Mouse (Mus musculus) G1E (cell line): ENCODE measurements at regions not wholly inside any gene's neighbourhood (a gene's known extent, or its start where the extent isn't known, plus 50 kb on each side); places are given as distances from the start of the nearest gene placed in this dataset.

ENCODE experiments used
- ATAC-seq: 2 replicates; pipeline ENCODE4 v1.8.0; 2016; ENCODE audit warnings: mild to moderate bottlenecking; ENCODE audit not compliant: insufficient number of reproducible peaks, poor library complexity, low FRiP score, severe bottlenecking; ENCODE audit errors: extremely low read depth
- DNase-seq: peaks from one replicate; pipeline ENCODE4 v3.0.0; 2012; ENCODE audit warnings: low spot score
- H3K27me3 ChIP-seq: 2 replicates; pipeline ENCODE4 v1.6.1; 2012; ENCODE audit warnings: mild to moderate bottlenecking, low read length, inconsistent platforms; ENCODE audit not compliant: insufficient read depth
- H3K36me3 ChIP-seq: replicated peaks from 2 replicates; pipeline ENCODE3; 2012; ENCODE audit warnings: mild to moderate bottlenecking, inconsistent platforms
- H3K4me1 ChIP-seq: 2 replicates; pipeline ENCODE4 v1.6.1; 2012; ENCODE audit warnings: low read depth, low read length, inconsistent platforms, mixed read lengths; ENCODE audit not compliant: insufficient read depth
- H3K4me3 ChIP-seq: 2 replicates; pipeline ENCODE4 v1.5.1; 2012; ENCODE audit warnings: low read depth, mild to moderate bottlenecking, inconsistent platforms, low read length, moderate library complexity, mixed read lengths
- H3K9me3 ChIP-seq: replicated peaks from 2 replicates; pipeline ENCODE4 v1.6.1; 2012; ENCODE audit warnings: inconsistent platforms
- CTCF ChIP-seq: IDR thresholded peaks from 2 replicates; pipeline ENCODE4 v1.5.1; 2012; ENCODE audit warnings: low read depth, low read length, inconsistent platforms, mixed read lengths
- GATA1 ChIP-seq: IDR thresholded peaks from 2 replicates; pipeline ENCODE4 v1.6.1; 2012; ENCODE audit warnings: borderline replicate concordance, low read length, inconsistent platforms, mixed read lengths
- GATA2 ChIP-seq: IDR thresholded peaks from 2 replicates; pipeline ENCODE4 v1.6.1; 2012; ENCODE audit warnings: low read depth, low read length, inconsistent platforms, borderline replicate concordance
- POLR2AphosphoS5 ChIP-seq: IDR thresholded peaks from 2 replicates; pipeline ENCODE4 v1.6.1; 2012; ENCODE audit warnings: low read depth, low read length, inconsistent platforms; ENCODE audit not compliant: insufficient replicate concordance
- TAL1 ChIP-seq: conservative IDR thresholded peaks from 2 replicates; pipeline ENCODE4 v1.6.1; 2012; ENCODE audit warnings: low read depth, low read length, inconsistent platforms, mixed read lengths

DNA sequence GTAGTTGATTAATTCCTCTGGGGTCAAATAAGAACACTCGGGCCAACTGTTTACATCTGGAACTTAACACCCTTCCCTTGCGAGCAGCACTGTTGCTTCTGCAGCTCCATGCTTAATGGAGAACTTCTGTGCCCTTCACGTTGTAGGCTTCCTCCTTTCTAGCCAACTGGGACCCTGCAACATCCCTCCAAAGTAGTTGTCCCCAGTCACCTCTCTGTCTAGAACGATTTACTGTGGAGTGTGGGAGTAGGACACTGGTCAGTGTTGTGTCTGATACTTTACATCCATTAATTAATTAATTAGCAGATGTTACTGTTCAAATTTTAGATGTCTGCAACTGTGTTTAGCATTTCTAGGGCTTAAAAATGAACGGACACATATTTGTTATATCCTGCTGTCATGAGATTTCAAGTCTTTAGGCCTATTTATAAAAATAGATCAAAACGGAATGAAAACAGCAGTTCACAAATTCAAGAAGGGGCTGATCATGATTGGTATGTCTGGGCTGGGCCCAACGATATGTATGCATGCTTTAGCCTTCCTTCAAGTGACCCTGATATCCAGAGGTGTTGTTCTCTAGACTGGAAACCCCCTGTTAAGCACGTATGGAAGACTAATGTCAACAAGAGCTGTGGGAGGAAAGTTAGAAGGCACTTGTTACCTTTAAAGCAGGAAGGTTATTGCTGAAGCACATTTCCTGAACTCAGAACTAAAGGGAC, 543.6 kb upstream of the Nr5a2 start:
- H3K27me3 ChIP-seq = no peaks in the 10 kb centered on the region
- H3K9me3 ChIP-seq = peaks cover 34% of the 10 kb centered on the region
- TF ChIP-seq GATA1 = no peak
- TF ChIP-seq GATA2 = no peak
- TF ChIP-seq POLR2AphosphoS5 = no peak
- TF ChIP-seq CTCF = no peak
- TF ChIP-seq TAL1 = no peak
- H3K4me1 ChIP-seq = no peaks in the 10 kb centered on the region
- H3K4me3 ChIP-seq = no peak overlapping the region
- no peak for ATAC-seq
- no peak for DNase-seq
- no peaks in the 10 kb centered on the region for H3K36me3 ChIP-seq

DNA sequence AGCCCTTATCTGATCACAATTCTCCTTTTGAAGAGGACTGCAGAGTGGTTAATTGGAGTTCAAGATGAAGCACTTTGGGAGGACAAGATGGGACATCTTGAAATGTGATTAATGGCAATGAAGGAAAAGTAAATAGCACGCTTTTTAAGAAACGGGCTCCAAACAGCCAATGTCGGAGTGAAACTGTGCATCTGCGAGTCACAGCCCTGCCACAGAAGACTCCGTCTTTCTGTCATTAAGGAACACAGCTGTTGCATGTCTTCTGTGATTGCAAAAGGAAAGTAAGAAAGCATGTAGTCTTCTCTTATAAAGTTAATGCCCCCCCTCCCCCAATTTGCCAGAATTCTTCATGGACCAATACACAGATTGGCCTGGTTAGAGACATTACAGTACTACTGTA, 528.0 kb upstream of the Nr5a2 start:
- H3K4me1 ChIP-seq = no peaks in the 10 kb centered on the region
- DNase-seq (no peak), ATAC-seq (no peak)
- TF ChIP-seq GATA1 (no peak), CTCF (no peak), TAL1 (no peak), POLR2AphosphoS5 (no peak), GATA2 (no peak)
- no peaks in the 10 kb centered on the region for H3K36me3 ChIP-seq
- peaks cover 22% of the 10 kb centered on the region for H3K9me3 ChIP-seq
- no peak overlapping the region for H3K4me3 ChIP-seq
- no peaks in the 10 kb centered on the region for H3K27me3 ChIP-seq

DNA sequence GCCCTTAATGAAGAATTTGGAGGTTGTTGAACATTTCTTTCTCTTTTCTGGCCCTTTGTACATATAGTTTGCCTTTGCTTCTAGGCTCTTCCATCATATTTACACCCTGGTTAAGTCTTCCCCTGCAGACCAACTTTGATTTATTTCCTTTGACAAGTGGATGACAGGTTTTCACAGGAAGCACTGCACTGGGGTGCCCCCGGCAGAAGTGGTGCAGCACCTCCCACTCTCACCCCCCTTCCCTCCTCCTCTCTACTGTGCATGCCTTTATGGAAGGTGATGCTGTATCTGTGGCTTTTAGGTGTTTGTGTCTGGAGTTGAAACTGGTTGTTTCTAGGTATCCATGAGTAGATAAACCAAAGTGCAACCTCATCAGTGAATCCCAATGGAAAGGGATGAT, 518.2 kb upstream of the Nr5a2 start:
- peaks cover 22% of the 10 kb centered on the region for H3K9me3 ChIP-seq
- ATAC-seq (no peak), DNase-seq (no peak)
- no peaks in the 10 kb centered on the region for H3K27me3 ChIP-seq
- H3K4me3 ChIP-seq = no peak overlapping the region
- H3K36me3 ChIP-seq = no peaks in the 10 kb centered on the region
- no peak for TF ChIP-seq POLR2AphosphoS5
- TF ChIP-seq CTCF = no peak
- H3K4me1 ChIP-seq = no peaks in the 10 kb centered on the region

DNA sequence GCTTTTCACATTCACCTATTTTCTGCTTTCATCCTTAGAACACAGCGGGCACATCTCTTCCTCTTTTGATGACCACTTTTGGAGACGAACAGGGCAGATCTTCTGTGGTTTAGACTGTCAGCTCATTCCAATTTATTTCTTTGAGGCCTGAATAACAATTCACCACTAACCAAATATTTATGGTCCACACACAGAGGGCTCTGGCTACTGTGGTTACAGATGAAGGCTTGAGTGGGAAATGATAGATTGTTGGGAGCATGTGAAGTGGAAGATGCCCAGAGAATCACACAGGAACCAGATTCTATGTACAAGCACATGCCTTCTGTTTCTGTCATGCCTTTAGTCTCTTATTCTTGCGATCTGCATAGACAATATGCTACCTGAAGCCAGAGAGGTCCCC, 517.0 kb upstream of the Nr5a2 start:
- H3K4me1 ChIP-seq = no peaks in the 10 kb centered on the region
- DNase-seq = no peak
- TF ChIP-seq CTCF (no peak), GATA2 (no peak), TAL1 (no peak), POLR2AphosphoS5 (no peak), GATA1 (no peak)
- no peaks in the 10 kb centered on the region for H3K36me3 ChIP-seq
- H3K4me3 ChIP-seq = no peak overlapping the region
- peaks cover 22% of the 10 kb centered on the region for H3K9me3 ChIP-seq
- no peaks in the 10 kb centered on the region for H3K27me3 ChIP-seq
- no peak for ATAC-seq

DNA sequence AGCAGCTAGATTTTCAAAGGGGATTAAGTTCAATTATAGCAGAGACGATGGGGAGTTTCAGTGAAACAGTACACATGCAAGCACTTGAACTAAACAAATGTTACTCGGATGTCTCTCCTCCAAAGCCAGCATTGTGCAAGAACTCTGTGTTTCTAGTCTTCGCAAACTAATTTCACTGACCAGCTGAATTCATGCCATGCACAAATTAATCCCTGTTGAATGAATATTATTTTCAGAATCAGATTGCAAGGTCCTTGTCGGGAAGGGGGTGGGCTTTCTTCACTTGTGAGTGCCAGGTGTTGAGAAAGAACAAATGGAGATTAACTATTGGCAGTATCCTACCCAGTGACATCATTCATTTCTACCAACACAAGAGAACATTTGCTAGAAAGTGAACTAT, 514.6 kb upstream of the Nr5a2 start:
- DNase-seq = no peak
- Histone ChIP-seq H3K9me3 (peaks cover 25% of the 10 kb centered on the region), H3K27me3 (no peaks in the 10 kb centered on the region), H3K36me3 (no peaks in the 10 kb centered on the region), H3K4me3 (no peak overlapping the region), H3K4me1 (no peaks in the 10 kb centered on the region)
- TF ChIP-seq TAL1 (no peak), GATA2 (no peak), CTCF (no peak), GATA1 (no peak), POLR2AphosphoS5 (no peak)
- no peak for ATAC-seq

DNA sequence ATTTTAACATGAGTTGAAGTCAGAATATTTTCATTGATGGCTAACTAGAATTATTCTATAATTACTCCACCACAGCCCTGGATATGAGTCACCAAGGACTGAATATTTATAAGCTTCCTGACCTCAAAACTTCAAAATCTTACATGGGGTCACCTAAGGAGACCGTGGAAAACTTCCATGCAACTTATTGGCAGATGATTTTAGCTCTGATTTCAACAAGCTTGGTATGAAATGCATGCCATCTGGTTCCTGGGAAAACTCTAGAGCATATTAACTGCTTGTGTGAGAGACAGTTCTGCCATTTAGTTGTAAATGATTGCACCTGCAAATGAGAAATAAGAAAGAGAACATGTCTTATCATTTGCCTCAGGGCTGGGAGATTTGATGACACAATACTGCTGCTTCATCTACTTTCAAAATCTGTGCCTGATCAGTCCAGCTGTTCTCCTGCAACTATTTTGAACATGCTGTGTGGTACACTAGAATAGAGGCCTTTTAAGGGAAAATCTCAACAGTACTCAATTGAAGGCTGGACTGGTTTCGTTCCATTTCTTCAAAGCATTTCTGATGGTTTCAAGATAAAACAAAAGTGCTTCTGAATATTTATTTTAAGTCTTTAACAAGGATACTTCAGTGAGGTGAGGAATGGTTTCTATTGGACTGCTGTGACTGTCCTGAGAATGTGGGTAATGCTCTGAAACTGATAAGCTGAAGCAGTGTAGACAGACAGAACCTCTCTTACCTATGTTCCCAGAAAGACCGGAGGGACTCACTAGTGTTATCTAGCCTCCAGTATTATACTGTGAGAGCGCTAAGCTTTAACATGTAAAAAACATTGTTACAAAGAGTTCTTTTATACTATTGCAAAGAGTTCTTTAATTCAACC, 513.8 kb upstream of the Nr5a2 start:
- Histone ChIP-seq H3K27me3 (no peaks in the 10 kb centered on the region), H3K4me3 (no peak overlapping the region), H3K4me1 (no peaks in the 10 kb centered on the region), H3K36me3 (no peaks in the 10 kb centered on the region), H3K9me3 (peaks cover 17% of the 10 kb centered on the region)
- no peak for ATAC-seq
- DNase-seq = no peak
- TF ChIP-seq TAL1 (no peak), GATA2 (no peak)
